Mouse (Mus musculus): ENCODE measurements at regions not wholly inside any gene's neighbourhood (a gene's known extent, or its start where the extent isn't known, plus 50 kb on each side); places are given as distances from the start of the nearest gene placed in this dataset.

- Histone ChIP-seq H3K4me1 (no peaks in the 10 kb centered on the region), H3K27me3 (replicated peaks) (no peaks in the 10 kb centered on the region), H3K9me3 (replicated peaks) (no peaks in the 10 kb centered on the region), H3K4me2 (no peak overlapping the region), H3K27ac (replicated peaks) (no peak overlapping the region), H3K9ac (replicated peaks) (no peak overlapping the region), H3K4me3 (replicated peaks) (no peak overlapping the region), H3K36me3 (no peaks in the 10 kb centered on the region)
- WGBS = 66% methylated on average over 4 of the region's 4 CpGs
- no peak for ATAC-seq (ENCODE audit: low FRiP score)
Measured at GRCm38 (mm10) chr13:48376405-48376804, 115.4 kb downstream of the Id4 start.

- Histone ChIP-seq H3K4me1 (peaks cover 19% of the 10 kb centered on the region), H3K4me2 (peak overlapping the region; percentile 36; the same call in 1 of the 2 replicates), H3K36me3 (no peaks in the 10 kb centered on the region), H3K9ac (replicated peaks) (0 out of 2 replicates have a peak overlapping the region, but pooled peaks have one; percentile 24), H3K4me3 (replicated peaks) (no peak overlapping the region), H3K27me3 (replicated peaks) (no peaks in the 10 kb centered on the region), H3K27ac (replicated peaks) (peak overlapping the region; percentile 54; the same call in 1 of the 2 replicates), H3K9me3 (replicated peaks) (no peaks in the 10 kb centered on the region)
- 28% methylated on average over 13 of the region's 13 CpGs for WGBS
- peak; percentile 53; the same call in 1 of the 2 replicates for ATAC-seq (ENCODE audit: low FRiP score)
Measured at GRCm38 (mm10) chr13:48383580-48384445, 122.8 kb downstream of the Id4 start.

GRCm38 (mm10) chr13:48384901-48385300 lies 123.9 kb downstream of the Id4 start:
- no peak for ATAC-seq (ENCODE audit: low FRiP score)
- Histone ChIP-seq H3K4me1 (peaks cover 19% of the 10 kb centered on the region), H3K4me3 (replicated peaks) (no peak overlapping the region), H3K27ac (replicated peaks) (peak overlapping the region; percentile 54), H3K4me2 (peak overlapping the region; percentile 36), H3K27me3 (replicated peaks) (no peaks in the 10 kb centered on the region), H3K9me3 (replicated peaks) (no peaks in the 10 kb centered on the region), H3K36me3 (no peaks in the 10 kb centered on the region), H3K9ac (replicated peaks) (no peak overlapping the region)
- 24% methylated on average over 11 of the region's 11 CpGs for WGBS

DNA sequence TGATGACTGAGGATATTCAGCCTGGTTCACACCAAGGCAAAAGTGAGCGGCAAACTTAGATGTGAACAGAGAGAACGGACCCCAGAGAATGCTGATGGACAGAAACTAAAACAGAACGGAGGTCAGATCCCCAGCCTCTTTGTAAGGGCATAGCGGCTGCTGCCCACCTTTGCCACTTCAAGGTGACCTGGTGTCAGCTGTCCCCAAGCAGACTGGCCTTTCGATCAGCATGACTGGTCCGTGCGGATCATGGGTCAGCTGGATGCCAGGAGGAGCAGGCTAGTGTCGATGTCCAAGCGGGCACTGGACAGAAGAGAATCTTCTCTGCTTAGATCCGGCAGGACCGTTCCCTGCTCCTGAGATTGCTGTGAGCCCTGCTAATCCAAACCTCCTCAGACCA lies 122.1 kb downstream of the Zfp169 start:
- no peak for ATAC-seq (ENCODE audit: low FRiP score)
- Histone ChIP-seq H3K36me3 (no peaks in the 10 kb centered on the region), H3K9me3 (replicated peaks) (no peaks in the 10 kb centered on the region), H3K4me2 (no peak overlapping the region), H3K4me3 (replicated peaks) (no peak overlapping the region), H3K4me1 (no peaks in the 10 kb centered on the region), H3K9ac (replicated peaks) (no peak overlapping the region), H3K27ac (replicated peaks) (no peak overlapping the region), H3K27me3 (replicated peaks) (no peaks in the 10 kb centered on the region)
- WGBS = 91% methylated on average over 11 of the region's 11 CpGs

- Histone ChIP-seq H3K36me3 (no peaks in the 10 kb centered on the region), H3K27me3 (replicated peaks) (no peaks in the 10 kb centered on the region), H3K9ac (replicated peaks) (no peak overlapping the region), H3K4me1 (no peaks in the 10 kb centered on the region), H3K4me3 (replicated peaks) (no peak overlapping the region), H3K9me3 (replicated peaks) (no peaks in the 10 kb centered on the region), H3K4me2 (no peak overlapping the region), H3K27ac (replicated peaks) (no peak overlapping the region)
- WGBS = 45% methylated on average over 1 of the region's 1 CpGs
- no peak for ATAC-seq (ENCODE audit: low FRiP score)
Measured at GRCm38 (mm10) chr13:48397761-48398160, 115.5 kb downstream of the Zfp169 start.

- no peak for ATAC-seq (ENCODE audit: low FRiP score)
- Histone ChIP-seq H3K9me3 (replicated peaks) (no peaks in the 10 kb centered on the region), H3K9ac (replicated peaks) (no peak overlapping the region), H3K36me3 (no peaks in the 10 kb centered on the region), H3K4me3 (replicated peaks) (no peak overlapping the region), H3K4me2 (no peak overlapping the region), H3K27ac (replicated peaks) (no peak overlapping the region), H3K27me3 (replicated peaks) (no peaks in the 10 kb centered on the region), H3K4me1 (no peaks in the 10 kb centered on the region)
- WGBS = 94% methylated on average over 3 of the region's 3 CpGs
Measured at GRCm38 (mm10) chr13:48398617-48399016, 114.6 kb downstream of the Zfp169 start.

GRCm38 (mm10) chr13:48402316-48402715 lies 110.9 kb downstream of the Zfp169 start:
- no peak for ATAC-seq (ENCODE audit: low FRiP score)

GRCm38 (mm10) chr13:48422438-48423329 lies 90.6 kb downstream of the Zfp169 start:
- WGBS = 40% methylated on average over 9 of the region's 9 CpGs
- H3K27ac ChIP-seq (replicated peaks) = peak overlapping the region; percentile 13; the same call in 1 of the 2 replicates
- H3K27me3 ChIP-seq (replicated peaks) = no peaks in the 10 kb centered on the region
- H3K4me3 ChIP-seq (replicated peaks) = no peak overlapping the region
- H3K9ac ChIP-seq (replicated peaks) = no peak overlapping the region
- no peak overlapping the region for H3K4me2 ChIP-seq
- ATAC-seq (ENCODE audit: low FRiP score) = peak; percentile 76
- H3K4me1 ChIP-seq = peaks cover 4% of the 10 kb centered on the region; the same call in 1 of the 2 replicates
- no peaks in the 10 kb centered on the region for H3K36me3 ChIP-seq
- no peaks in the 10 kb centered on the region for H3K9me3 ChIP-seq (replicated peaks)

More at GRCm38 (mm10) chr13:48402316-48402715, 110.9 kb downstream of the Zfp169 start:
- Histone ChIP-seq H3K36me3 (no peaks in the 10 kb centered on the region), H3K4me2 (no peak overlapping the region), H3K4me1 (no peaks in the 10 kb centered on the region), H3K4me3 (replicated peaks) (no peak overlapping the region), H3K27ac (replicated peaks) (no peak overlapping the region), H3K9me3 (replicated peaks) (no peaks in the 10 kb centered on the region), H3K27me3 (replicated peaks) (no peaks in the 10 kb centered on the region), H3K9ac (replicated peaks) (no peak overlapping the region)
- WGBS = 32% methylated on average over 5 of the region's 5 CpGs

DNA sequence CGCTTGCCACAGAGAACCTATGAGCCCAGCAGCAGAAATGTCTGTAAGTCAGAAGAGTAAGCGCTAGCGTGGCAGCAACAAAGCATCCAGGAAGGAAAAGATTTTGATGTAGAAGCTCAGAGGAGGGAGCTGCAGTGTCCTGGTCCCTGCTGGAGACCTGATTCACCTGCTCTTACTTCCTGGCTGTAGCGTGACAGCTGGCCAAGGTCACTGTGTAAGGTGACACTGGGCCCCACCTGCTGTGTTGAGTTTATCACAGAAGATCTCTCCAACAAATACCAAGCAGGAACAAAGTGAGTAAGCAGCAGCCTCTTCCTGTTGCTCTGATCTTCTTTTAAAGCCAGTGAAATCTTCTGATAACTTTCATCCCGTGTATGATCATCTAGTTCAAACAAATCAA lies 86.4 kb downstream of the Zfp169 start:
- no peak overlapping the region for H3K4me2 ChIP-seq
- H3K27me3 ChIP-seq (replicated peaks) = no peaks in the 10 kb centered on the region
- no peak overlapping the region for H3K27ac ChIP-seq (replicated peaks)
- no peak overlapping the region for H3K9ac ChIP-seq (replicated peaks)
- WGBS = 78% methylated on average over 5 of the region's 5 CpGs
- H3K36me3 ChIP-seq = no peaks in the 10 kb centered on the region
- no peak overlapping the region for H3K4me3 ChIP-seq (replicated peaks)
- no peaks in the 10 kb centered on the region for H3K9me3 ChIP-seq (replicated peaks)
- H3K4me1 ChIP-seq = peaks cover 8% of the 10 kb centered on the region; the same call in 1 of the 2 replicates
- no peak for ATAC-seq (ENCODE audit: low FRiP score)

- WGBS = 77% methylated on average over 14 of the region's 14 CpGs
- Histone ChIP-seq H3K9ac (replicated peaks) (no peak overlapping the region), H3K36me3 (no peaks in the 10 kb centered on the region), H3K27me3 (replicated peaks) (no peaks in the 10 kb centered on the region), H3K4me2 (no peak overlapping the region), H3K27ac (replicated peaks) (no peak overlapping the region), H3K4me1 (no peaks in the 10 kb centered on the region), H3K9me3 (replicated peaks) (no peaks in the 10 kb centered on the region), H3K4me3 (replicated peaks) (no peak overlapping the region)
- ATAC-seq (ENCODE audit: low FRiP score) = no peak
Measured at GRCm38 (mm10) chr13:48436659-48437345, 76.4 kb downstream of the Zfp169 start.

Data from neural tube, embryonic 15.5 days (tissue).